Mouse (Mus musculus): ENCODE results near the gene Ubap1l.

The Ubap1l gene

GRCm38 (mm10) chr9:65411326-65411725, 50.5 kb downstream of the Ubap1l start:
- DNase-seq, result peak; percentile 50

DNA sequence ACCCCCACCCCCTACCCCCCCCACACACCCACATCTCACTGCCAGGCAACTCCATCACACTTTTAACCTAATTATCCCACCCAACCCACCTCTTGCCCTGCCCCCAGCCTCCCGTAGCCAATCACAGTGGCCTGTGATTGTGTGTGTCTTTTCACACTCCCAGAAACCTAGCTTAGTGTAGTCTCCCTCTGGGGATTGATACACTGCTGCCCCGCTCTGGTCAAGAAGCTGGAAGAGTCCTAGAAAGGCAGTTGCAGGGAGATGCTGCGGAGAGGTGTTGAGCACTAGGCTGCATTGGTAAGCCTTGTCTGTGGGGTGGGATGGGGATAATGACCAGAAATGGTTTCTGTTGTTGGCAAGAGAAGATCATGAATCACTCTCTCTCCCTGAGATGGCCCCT, 56.9 kb downstream of the Ubap1l start:
- DNase-seq, result no peak

DNA sequence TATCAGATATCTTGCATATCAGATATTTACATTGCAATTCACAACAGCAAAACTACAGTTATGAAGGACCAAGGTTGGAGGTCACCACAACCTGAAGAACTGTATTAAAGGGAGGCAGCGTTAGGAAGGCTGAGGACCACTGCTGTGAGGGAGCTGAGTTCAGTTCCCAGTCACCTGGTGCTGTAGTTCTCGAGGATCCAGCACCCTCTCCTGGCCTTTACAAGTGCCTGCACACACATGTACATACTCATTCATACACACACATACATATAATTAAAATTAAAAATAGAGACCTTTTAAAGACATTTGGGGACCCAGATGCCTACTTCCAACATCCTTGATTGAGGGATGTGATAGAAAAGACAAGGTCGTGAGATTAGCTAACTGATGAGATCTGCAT, 58.8 kb downstream of the Ubap1l start:
- no peak for DNase-seq

DNA sequence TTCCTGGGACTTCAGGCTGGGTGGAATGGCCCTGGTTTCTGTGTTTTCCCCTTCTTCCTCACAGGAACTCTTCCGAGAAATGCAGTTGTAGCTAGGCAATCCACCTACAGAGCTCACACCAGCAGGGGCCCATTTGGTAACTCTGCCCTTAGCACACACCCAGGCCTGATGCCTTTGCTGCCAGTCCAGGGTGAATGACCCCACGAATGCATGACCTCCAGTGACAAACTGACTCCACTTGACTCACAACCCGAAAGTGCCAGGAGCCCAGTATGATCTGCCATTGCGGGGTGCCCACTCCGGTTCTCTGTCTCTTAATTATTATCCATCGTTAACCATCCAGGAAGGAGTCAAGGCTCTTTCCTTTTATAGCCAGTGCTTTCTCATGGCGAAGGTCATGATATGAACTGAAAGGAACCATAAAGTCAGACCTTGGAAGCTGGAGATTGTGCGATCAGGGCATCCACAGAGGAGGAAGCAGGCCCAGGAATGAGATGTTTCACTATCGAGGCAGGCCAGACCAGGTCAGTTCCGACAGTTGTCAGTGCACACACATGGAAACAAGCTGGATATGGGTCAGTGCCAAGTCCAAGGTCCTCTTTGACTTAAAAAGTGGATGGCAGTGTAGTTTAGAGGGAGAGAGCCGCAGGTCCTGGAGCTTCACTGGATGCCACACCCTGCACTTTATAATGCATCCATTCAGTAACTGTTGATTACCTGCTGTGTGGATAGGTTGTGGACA, 62.1 kb downstream of the Ubap1l start, which contains the start of gene Slc51b:
Slc51b (minus strand) TSS at position 196 of the 742 bp plus-strand sequence.
- no peak for DNase-seq

- no peak for DNase-seq
Measured at GRCm38 (mm10) chr9:65424393-65424792, 63.6 kb downstream of the Ubap1l start.

- no peak for DNase-seq
Measured at GRCm38 (mm10) chr9:65427511-65427910, 66.7 kb downstream of the Ubap1l start.

GRCm38 (mm10) chr9:65428003-65428402, 67.2 kb downstream of the Ubap1l start:
- no peak for DNase-seq

Data from layer of hippocampus, adult 9-11 months (tissue).